Mouse (Mus musculus) cerebellum, adult 2 months (tissue): ENCODE measurements around the gene Gm28551. TPM values are rescaled to one million over a fixed set of nuclear protein-coding genes. Genes with fewer than 3 reads are reported as not detected.
"Not testable (repeated sequence)": the region's sequence is repeated elsewhere in the genome, so short reads cannot be mapped to it uniquely, and the experiment has no call there.

Experiments used
- DNase-seq, 2 experiments: peaks; one replicate each; pipeline ENCODE4 v3.0.0; 2021
- H3K27ac ChIP-seq: fragments of 200-500 bp; 2 replicates; pipeline ENCODE4 v1.5.1; 2012; ENCODE audit warnings: low read length, control low read depth, inconsistent platforms; ENCODE audit not compliant: insufficient read depth
- H3K27me3 ChIP-seq: fragments of 200-500 bp; 2 replicates; pipeline ENCODE4 v1.6.1; 2012; ENCODE audit warnings: inconsistent platforms, mild to moderate bottlenecking, low read length, moderate library complexity; ENCODE audit not compliant: control insufficient read depth, insufficient read depth
- H3K4me1 ChIP-seq: fragments of 200-500 bp; 2 replicates; pipeline ENCODE4 v1.6.1; 2011; ENCODE audit warnings: low read length; ENCODE audit not compliant: control insufficient read depth, insufficient read depth
- H3K4me3 ChIP-seq: fragments of 200-500 bp; replicated peaks from 2 replicates; pipeline ENCODE3; 2011; ENCODE audit warnings: mild to moderate bottlenecking, low read depth, low read length, control low read depth; ENCODE audit not compliant: insufficient read depth
- CTCF ChIP-seq: fragments of 200-500 bp; IDR thresholded peaks from 2 replicates; pipeline ENCODE4 v1.5.1; 2011; ENCODE audit warnings: low read depth, mild to moderate bottlenecking, control low read depth, low read length, moderate library complexity, borderline replicate concordance; ENCODE audit not compliant: insufficient read depth
- POLR2A ChIP-seq: fragments of 200-500 bp; IDR thresholded peaks from 2 replicates; pipeline ENCODE4 v1.6.1; 2011; ENCODE audit warnings: low read length, control low read depth, borderline replicate concordance; ENCODE audit not compliant: insufficient read depth
- WGBS: fragments of 180-500 bp; shearing (Covaris S2); methylation state at CpG from one replicate; pipeline ENCODE4 v1.1.7; 2018; 5-methylcytosine and 5-hydroxymethylcytosine counted together
- polyA plus RNA-seq: library from polyadenylated mRNA; depleted of rRNA; stranded (reverse); fragments of >200 nt; gene quantifications from 2 replicates; pipeline ENCODE4 v1.2.3, GENCODE M21; 2012; rRNA removed

Gene Gm28551
- 0.18 and 0.40 TPM in 2 replicates for polyA plus RNA-seq

DNA sequence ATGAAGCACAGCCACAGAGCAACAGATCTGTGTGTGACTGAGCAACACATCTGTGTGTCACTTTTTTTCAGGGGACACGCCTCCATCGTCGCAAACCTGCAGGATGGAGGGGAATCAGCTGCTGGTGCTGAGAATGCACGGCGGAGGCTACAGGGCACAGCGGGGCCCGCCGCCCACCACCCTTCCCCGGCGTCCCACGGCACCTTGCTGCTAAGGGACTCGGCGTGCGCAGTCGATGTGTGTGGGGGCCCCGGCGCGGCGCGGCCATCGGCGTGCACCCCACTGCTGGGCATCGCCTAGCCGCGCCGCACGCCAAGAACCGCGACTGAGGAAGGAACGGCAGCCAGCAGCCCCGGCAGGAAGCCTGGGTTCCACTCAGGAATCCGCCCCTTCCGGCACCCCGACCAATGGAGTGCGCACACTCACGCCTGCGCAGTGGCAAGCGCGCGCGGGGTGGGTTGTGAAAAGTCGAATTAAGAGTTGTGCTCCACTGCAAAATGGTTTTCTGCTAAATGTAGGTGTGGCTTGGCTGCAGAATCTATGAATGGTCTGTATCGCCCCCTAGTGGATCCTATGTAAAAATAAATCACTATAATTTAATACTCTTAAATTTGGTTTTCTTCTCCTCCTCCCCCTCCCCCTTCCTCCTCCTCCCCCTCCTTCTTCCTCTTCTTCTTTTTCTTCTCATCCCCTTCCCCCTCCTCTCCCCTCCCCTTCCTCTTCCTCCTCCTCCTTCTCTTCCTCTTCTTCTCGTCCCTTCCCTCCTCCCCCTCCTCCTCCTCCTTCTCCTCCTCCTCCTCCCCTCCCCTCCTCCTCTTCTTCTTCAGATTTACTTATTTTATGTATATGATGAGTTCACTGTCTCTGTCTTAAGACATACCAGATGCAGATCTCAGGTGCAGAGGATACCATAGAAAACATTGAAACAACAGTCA lies at the start of gene Gm28551, which contains the start of the genes Asdurf and Asnsd1:
Gene Gm28551 (minus strand): TSS at position 341 of the 935 bp plus-strand sequence.
Gene Asdurf (minus strand): TSS at position 293 of the 935 bp plus-strand sequence.
Gene Asnsd1 (minus strand): TSS at position 426 of the 935 bp plus-strand sequence.
- H3K27me3 ChIP-seq, result no peaks in the 10 kb centered on the region
- peak within 1 kb of the TSS; percentile 72 for H3K27ac ChIP-seq
- peaks cover 5% of the 10 kb centered on the region; the same call in 1 of the 2 replicates for H3K4me1 ChIP-seq
- WGBS, result under 1% methylated on average over 43 of the region's 44 CpGs
- peak; percentile 96 to 97 for DNase-seq
- peak; percentile 87 for TF ChIP-seq POLR2A
- peak; percentile 17; the same call in 1 of the 2 replicates for TF ChIP-seq CTCF
- H3K4me3 ChIP-seq, result peak within 1 kb of the TSS; percentile 74

DNA sequence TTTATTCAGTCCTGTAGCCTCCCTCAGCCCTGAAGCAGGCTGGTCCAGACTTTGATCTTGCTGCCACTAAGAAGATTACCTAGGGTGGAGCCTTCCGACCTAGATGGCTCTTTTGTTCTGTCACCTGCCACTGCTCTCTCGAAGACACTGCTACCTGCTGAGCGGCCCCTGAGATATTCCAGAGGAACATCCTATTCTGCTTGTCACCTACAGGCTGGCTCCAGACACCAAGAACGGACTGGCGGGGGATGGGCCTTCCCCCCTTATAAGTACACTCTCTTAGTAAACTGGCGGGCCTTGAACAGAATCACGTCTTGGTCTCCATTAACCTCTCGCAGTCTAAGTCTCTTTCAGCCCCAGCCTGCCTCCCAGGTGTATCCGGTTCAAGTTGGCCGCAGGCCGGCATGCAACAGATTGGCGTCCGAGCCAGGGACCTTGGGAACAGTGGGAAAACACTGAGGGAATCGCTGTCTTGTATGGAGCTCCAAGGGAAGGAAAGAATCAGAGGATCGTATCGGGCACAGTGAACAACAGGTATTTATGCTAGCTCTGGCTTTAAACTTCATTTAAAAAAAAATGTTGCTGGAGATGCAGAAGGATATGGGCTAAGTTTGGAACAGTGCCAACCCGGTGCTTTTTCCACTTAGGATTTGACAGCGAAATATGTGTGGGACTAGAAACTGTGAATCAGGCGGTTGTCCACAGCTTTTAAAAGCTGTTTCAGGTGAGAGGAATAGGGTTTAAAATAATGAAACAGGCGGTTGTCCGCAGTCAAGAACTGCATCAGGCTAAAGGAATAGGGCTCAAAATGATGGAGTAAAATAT lies 41.7 kb upstream of the Gm28551 start:
- peak; percentile 16 to 28 for DNase-seq
- not testable (repeated sequence) for H3K4me3 ChIP-seq

DNA sequence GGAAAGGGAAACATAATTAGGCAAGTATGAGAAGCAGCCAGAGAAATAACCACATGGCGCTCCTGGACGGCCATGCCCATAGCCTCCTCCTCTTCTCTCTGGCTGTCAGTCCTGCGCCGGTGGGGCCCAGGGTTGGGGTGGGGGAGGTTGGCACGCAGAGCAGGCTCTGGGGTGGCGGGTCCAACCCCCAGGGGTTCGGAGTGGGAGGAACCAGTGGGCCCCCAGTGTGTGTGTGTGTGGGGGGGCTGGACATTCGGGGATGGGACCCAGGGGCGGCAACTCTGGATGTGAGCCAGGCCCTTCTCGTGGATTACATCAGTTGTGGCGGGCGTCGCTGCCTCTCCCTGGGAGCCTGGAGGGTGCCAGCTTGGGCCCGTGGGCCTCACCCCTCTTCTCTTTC lies 36.3 kb upstream of the Gm28551 start:
- 53% methylated on average over 14 of the region's 14 CpGs for WGBS

More for the DNA sequence above, 41.7 kb upstream of the Gm28551 start:
- 19% methylated on average over 21 of the region's 21 CpGs for WGBS
- H3K27ac ChIP-seq, H3K4me1 ChIP-seq, H3K27me3 ChIP-seq: not testable (repeated sequence)

DNA sequence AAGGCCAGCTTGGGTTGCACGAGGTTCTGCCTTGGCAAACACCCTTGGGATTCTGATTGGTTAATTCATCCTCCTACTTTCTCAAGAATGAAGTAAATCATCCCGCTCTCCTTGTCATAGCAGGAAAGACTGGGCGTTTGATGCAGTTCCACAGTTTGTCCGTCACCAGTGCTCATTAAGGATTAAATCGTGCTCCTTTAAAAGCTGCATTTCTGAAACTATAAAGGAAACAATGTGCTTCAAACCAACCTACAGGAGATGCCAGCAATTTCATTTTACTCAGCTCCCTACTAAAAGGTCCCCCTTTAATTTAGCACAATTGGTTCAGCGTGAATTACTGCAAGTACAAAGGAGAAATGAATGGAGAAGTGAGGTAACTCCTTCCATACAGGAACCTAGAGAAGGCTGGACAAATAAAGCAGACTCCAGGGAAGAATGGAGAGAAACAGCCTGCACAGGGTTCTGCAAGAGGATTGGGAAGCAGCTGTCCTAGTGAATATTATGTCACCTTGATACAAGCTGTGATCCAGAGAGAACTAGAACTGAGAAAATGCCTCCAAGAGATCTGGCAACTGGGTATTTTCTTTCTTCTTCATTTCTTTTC lies 31.7 kb upstream of the Gm28551 start:
- Histone ChIP-seq H3K27me3 (no peaks in the 10 kb centered on the region), H3K4me1 (no peaks in the 10 kb centered on the region), H3K27ac (no peak overlapping the region), H3K4me3 (no peak overlapping the region)
- 74% methylated on average over 6 of the region's 6 CpGs for WGBS
- TF ChIP-seq CTCF (no peak), POLR2A (no peak)
- no peak for DNase-seq

More for the DNA sequence above, 36.3 kb upstream of the Gm28551 start:
- Histone ChIP-seq H3K4me1 (no peaks in the 10 kb centered on the region), H3K4me3 (no peak overlapping the region), H3K27me3 (no peaks in the 10 kb centered on the region), H3K27ac (no peak overlapping the region)
- DNase-seq, result no peak
- no peak for TF ChIP-seq POLR2A

DNA sequence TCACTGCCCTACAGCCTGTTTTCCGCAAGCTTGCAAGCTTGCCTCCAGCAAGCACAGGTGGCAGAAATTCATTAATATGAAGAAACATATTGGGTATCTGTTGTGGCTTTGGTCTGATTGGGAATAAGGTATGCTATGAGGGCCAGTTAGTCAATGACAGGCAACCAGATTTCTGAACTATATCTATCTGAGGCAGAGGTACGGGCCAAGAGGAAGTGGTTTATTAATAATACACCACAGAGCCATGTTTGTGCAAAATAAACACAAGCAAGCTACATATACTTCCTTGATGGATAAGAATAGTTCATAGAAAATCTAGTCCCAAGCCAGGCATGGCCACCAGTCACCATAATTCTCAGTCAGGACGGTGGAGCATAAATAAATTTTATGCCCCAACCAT lies 25.3 kb upstream of the Gm28551 start:
- 69% methylated on average over 3 of the region's 3 CpGs for WGBS
- TF ChIP-seq CTCF (no peak), POLR2A (no peak)
- H3K4me3 ChIP-seq, result no peak overlapping the region
- H3K4me1 ChIP-seq, result no peaks in the 10 kb centered on the region
- no peaks in the 10 kb centered on the region for H3K27me3 ChIP-seq
- no peak overlapping the region for H3K27ac ChIP-seq
- no peak for DNase-seq

DNA sequence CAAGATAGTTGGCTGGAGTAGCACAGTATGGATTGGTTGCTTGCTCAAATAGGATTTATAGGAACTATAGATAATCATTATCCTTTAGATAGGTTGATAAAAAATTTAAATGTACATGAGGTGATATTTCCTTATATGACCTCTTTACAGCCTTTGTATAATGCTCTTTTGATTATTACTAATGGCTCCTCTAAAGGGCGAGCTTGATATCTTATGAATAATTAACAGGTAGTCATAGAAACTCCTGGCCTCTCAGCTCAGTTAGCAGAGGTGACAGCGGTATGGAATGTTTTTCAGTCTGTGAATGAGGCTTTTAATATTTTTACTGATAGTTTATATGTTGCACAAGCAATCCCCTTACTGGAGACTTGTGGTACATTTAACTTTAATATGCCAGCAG lies 23.5 kb upstream of the Gm28551 start:
- not testable (repeated sequence) for H3K4me3 ChIP-seq
- WGBS, result 83% methylated on average over 2 of the region's 2 CpGs

DNA sequence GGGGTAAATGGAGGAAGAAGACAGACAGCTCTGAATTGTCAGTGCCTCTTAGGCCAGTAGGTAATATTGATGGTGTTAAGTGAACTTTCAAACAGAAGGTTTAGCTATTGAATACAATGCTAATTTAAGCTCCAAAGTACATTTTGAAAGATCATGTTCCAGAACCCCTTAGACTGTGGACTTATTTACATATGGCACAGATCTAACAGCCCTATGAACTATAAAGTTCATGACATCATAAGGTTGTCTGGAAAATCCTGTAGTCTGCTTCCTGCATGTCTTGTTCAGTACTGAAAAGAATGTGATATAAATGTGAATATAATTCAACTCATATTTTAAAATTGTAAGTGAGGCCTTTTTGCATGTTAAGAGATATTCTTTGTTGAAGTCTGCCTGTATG lies 6.5 kb upstream of the Gm28551 start:
- no peak for TF ChIP-seq POLR2A
- no peak for TF ChIP-seq CTCF
- Histone ChIP-seq H3K27me3 (no peaks in the 10 kb centered on the region), H3K4me1 (no peaks in the 10 kb centered on the region), H3K4me3 (no peak overlapping the region), H3K27ac (no peak overlapping the region)
- DNase-seq, result no peak

More for the DNA sequence above, 23.5 kb upstream of the Gm28551 start:
- H3K27me3 ChIP-seq, DNase-seq, H3K27ac ChIP-seq, H3K4me1 ChIP-seq: not testable (repeated sequence)
